Mouse (Mus musculus) limb, embryonic 11.5 days (tissue): ENCODE data around the gene Efcc1. TPM values are rescaled to one million over a fixed set of nuclear protein-coding genes. Genes with fewer than 3 reads are reported as not detected.

Source experiments
- ATAC-seq: fragments of 200-750 bp; cut with Nextera tagmentation; 2 replicates; pipeline ENCODE4 v1.8.0; 2017; ENCODE audit warnings: low read depth; ENCODE audit not compliant: insufficient number of reproducible peaks, low FRiP score, low TSS enrichment
- DNase-seq: peaks from one replicate; pipeline ENCODE4 v3.0.0-alpha.2; 2015; ENCODE audit warnings: low spot score
- H3K27ac ChIP-seq: fragments of 300-500 bp; sonication (generic); replicated peaks from 2 replicates; pipeline ENCODE4 v1.5.1; 2014; ENCODE audit warnings: low read depth, mild to moderate bottlenecking, low read length
- H3K27me3 ChIP-seq: fragments of 300-500 bp; sonication (generic); 2 replicates; pipeline ENCODE4 v1.6.1; 2014; ENCODE audit warnings: mild to moderate bottlenecking, low read length, mixed read lengths; ENCODE audit not compliant: control insufficient read depth, insufficient read depth
- H3K36me3 ChIP-seq: fragments of 300-500 bp; sonication (generic); 2 replicates; pipeline ENCODE4 v1.6.1; 2014; ENCODE audit warnings: mild to moderate bottlenecking, low read length, moderate library complexity, mixed read lengths; ENCODE audit not compliant: control insufficient read depth, insufficient read depth
- H3K4me1 ChIP-seq: fragments of 300-500 bp; sonication (generic); 2 replicates; pipeline ENCODE4 v1.6.1; 2014; ENCODE audit warnings: low read length, mixed read lengths; ENCODE audit not compliant: control insufficient read depth, insufficient read depth
- H3K4me2 ChIP-seq: fragments of 300-500 bp; sonication (generic); 2 replicates; pipeline ENCODE4 v1.6.1; 2014; ENCODE audit warnings: low read depth, mild to moderate bottlenecking, moderate library complexity; ENCODE audit not compliant: severe bottlenecking
- H3K4me3 ChIP-seq: fragments of 300-500 bp; sonication (generic); 2 replicates; pipeline ENCODE4 v1.5.1; 2014; ENCODE audit warnings: low read depth, low read length
- H3K9ac ChIP-seq: fragments of 300-500 bp; sonication (generic); 2 replicates; pipeline ENCODE4 v1.6.1; 2014; ENCODE audit warnings: mild to moderate bottlenecking, low read length
- H3K9me3 ChIP-seq: fragments of 300-500 bp; sonication (generic); 2 replicates; pipeline ENCODE4 v1.6.1; 2016; ENCODE audit warnings: low read length; ENCODE audit not compliant: control insufficient read depth
- WGBS: fragments of 180-500 bp; shearing (Covaris S2); extraction: QIAGEN DNeasy Blood & Tissue Kit; methylation state at CpG from one replicate; pipeline ENCODE4 v1.1.7; 2014; 5-methylcytosine and 5-hydroxymethylcytosine counted together
- polyA plus RNA-seq: library from polyadenylated mRNA; unstranded; fragments of >200 nt; fragmentation: Nextera tagmentation; extraction: Ambion mirVana; gene quantifications from 2 replicates; pipeline ENCODE4 v1.2.1, GENCODE M21; 2014

Efcc1 gene
- polyA plus RNA-seq, 1 experiment from 2014 or later = 0.07 TPM

- 64% methylated on average over 2 of the region's 2 CpGs for WGBS
Observed at GRCm38 (mm10) chr6:87746849-87747248, 16.2 kb downstream of the Efcc1 start.

GRCm38 (mm10) chr6:87748078-87748477 is 17.4 kb downstream of the Efcc1 start:
- H3K9me3 ChIP-seq = no peaks in the 10 kb centered on the region
- no peak overlapping the region for H3K27ac ChIP-seq
- no peaks in the 10 kb centered on the region for H3K4me1 ChIP-seq
- H3K9ac ChIP-seq = no peak overlapping the region
- no peak overlapping the region for H3K4me2 ChIP-seq
- DNase-seq (no peak), ATAC-seq (no peak)
- H3K36me3 ChIP-seq = no peaks in the 10 kb centered on the region
- no peaks in the 10 kb centered on the region for H3K27me3 ChIP-seq
- WGBS = 93% methylated on average over 2 of the region's 2 CpGs
- H3K4me3 ChIP-seq = no peak overlapping the region

More at GRCm38 (mm10) chr6:87746849-87747248, 16.2 kb downstream of the Efcc1 start:
- H3K4me2 ChIP-seq = no peak overlapping the region
- no peak overlapping the region for H3K4me3 ChIP-seq
- DNase-seq = no peak
- H3K9me3 ChIP-seq = no peaks in the 10 kb centered on the region
- no peak overlapping the region for H3K27ac ChIP-seq
- H3K9ac ChIP-seq = no peak overlapping the region
- no peak for ATAC-seq
- H3K4me1 ChIP-seq = no peaks in the 10 kb centered on the region
- no peaks in the 10 kb centered on the region for H3K36me3 ChIP-seq
- H3K27me3 ChIP-seq = no peaks in the 10 kb centered on the region

- Histone ChIP-seq H3K4me1 (no peaks in the 10 kb centered on the region), H3K36me3 (no peaks in the 10 kb centered on the region), H3K27ac (no peak overlapping the region), H3K9me3 (no peaks in the 10 kb centered on the region), H3K27me3 (no peaks in the 10 kb centered on the region), H3K4me3 (no peak overlapping the region), H3K9ac (no peak overlapping the region), H3K4me2 (no peak overlapping the region)
- ATAC-seq = no peak
- 87% methylated on average over 6 of the region's 6 CpGs for WGBS
- DNase-seq = no peak
Observed at GRCm38 (mm10) chr6:87748531-87748930, 17.9 kb downstream of the Efcc1 start.

- ATAC-seq (no peak), DNase-seq (no peak)
- 85% methylated on average over 8 of the region's 8 CpGs for WGBS
- no peaks in the 10 kb centered on the region for H3K27me3 ChIP-seq
- no peak overlapping the region for H3K9ac ChIP-seq
- no peaks in the 10 kb centered on the region for H3K4me1 ChIP-seq
- no peaks in the 10 kb centered on the region for H3K36me3 ChIP-seq
- H3K4me2 ChIP-seq = no peak overlapping the region
- H3K4me3 ChIP-seq = no peak overlapping the region
- H3K9me3 ChIP-seq = no peaks in the 10 kb centered on the region
- no peak overlapping the region for H3K27ac ChIP-seq
Observed at GRCm38 (mm10) chr6:87750184-87750910, 19.7 kb downstream of the Efcc1 start.

GRCm38 (mm10) chr6:87751574-87751973 is 20.9 kb downstream of the Efcc1 start:
- no peaks in the 10 kb centered on the region for H3K27me3 ChIP-seq
- H3K4me1 ChIP-seq = no peaks in the 10 kb centered on the region
- no peak for ATAC-seq
- WGBS = 82% methylated on average over 6 of the region's 6 CpGs
- no peaks in the 10 kb centered on the region for H3K36me3 ChIP-seq
- no peak overlapping the region for H3K4me3 ChIP-seq
- DNase-seq = no peak
- no peak overlapping the region for H3K4me2 ChIP-seq
- no peak overlapping the region for H3K27ac ChIP-seq
- no peaks in the 10 kb centered on the region for H3K9me3 ChIP-seq
- no peak overlapping the region for H3K9ac ChIP-seq

GRCm38 (mm10) chr6:87755196-87755595 is 24.5 kb downstream of the Efcc1 start:
- Histone ChIP-seq H3K27ac (no peak overlapping the region), H3K9me3 (no peaks in the 10 kb centered on the region), H3K27me3 (no peaks in the 10 kb centered on the region), H3K9ac (no peak overlapping the region), H3K4me2 (no peak overlapping the region), H3K36me3 (no peaks in the 10 kb centered on the region), H3K4me3 (no peak overlapping the region), H3K4me1 (no peaks in the 10 kb centered on the region)
- DNase-seq (no peak), ATAC-seq (no peak)
- WGBS = 86% methylated on average over 4 of the region's 4 CpGs

- Histone ChIP-seq H3K9me3 (no peaks in the 10 kb centered on the region), H3K36me3 (no peaks in the 10 kb centered on the region), H3K27ac (no peak overlapping the region), H3K4me2 (no peak overlapping the region), H3K9ac (no peak overlapping the region), H3K4me3 (no peak overlapping the region), H3K4me1 (no peaks in the 10 kb centered on the region), H3K27me3 (no peaks in the 10 kb centered on the region)
- ATAC-seq = no peak
- WGBS = 91% methylated on average over 8 of the region's 8 CpGs
- no peak for DNase-seq
Observed at GRCm38 (mm10) chr6:87756896-87757295, 26.2 kb downstream of the Efcc1 start.

- H3K4me1 ChIP-seq = no peaks in the 10 kb centered on the region
- H3K9ac ChIP-seq = no peak overlapping the region
- H3K27me3 ChIP-seq = no peaks in the 10 kb centered on the region
- H3K4me3 ChIP-seq = no peak overlapping the region
- ATAC-seq (no peak), DNase-seq (no peak)
- H3K36me3 ChIP-seq = no peaks in the 10 kb centered on the region
- H3K27ac ChIP-seq = no peak overlapping the region
- WGBS = 71% methylated on average over 3 of the region's 3 CpGs
- H3K9me3 ChIP-seq = no peaks in the 10 kb centered on the region
- H3K4me2 ChIP-seq = no peak overlapping the region
Observed at GRCm38 (mm10) chr6:87759404-87759803, 28.7 kb downstream of the Efcc1 start.

- H3K36me3 ChIP-seq = no peaks in the 10 kb centered on the region
- DNase-seq (no peak), ATAC-seq (no peak)
- no peak overlapping the region for H3K4me2 ChIP-seq
- no peak overlapping the region for H3K4me3 ChIP-seq
- no peaks in the 10 kb centered on the region for H3K27me3 ChIP-seq
- WGBS = 86% methylated on average over 3 of the region's 3 CpGs
- no peaks in the 10 kb centered on the region for H3K4me1 ChIP-seq
- no peak overlapping the region for H3K9ac ChIP-seq
- H3K27ac ChIP-seq = no peak overlapping the region
- H3K9me3 ChIP-seq = no peaks in the 10 kb centered on the region
Observed at GRCm38 (mm10) chr6:87759850-87760249, 29.2 kb downstream of the Efcc1 start.
